ENCODE assay signal across 30 mouse cellular contexts in genomic region chr2:20629156-20629712, GRCm38 (mm10).
DNase-seq lines count a peak whose midpoint lies in the region; ATAC-seq and TF ChIP-seq lines count a peak whose summit lies in the region.
"Had no signal": no experiment of that assay in that cellular context is flagged by ENCODE, and none has a peak within 500 bp of the region (broad histone marks: within the 10 kb centered on the region; RNA-seq: fewer than 3 reads in every experiment).

No protein-coding gene starts in this region.

- H3K4me2 ChIP-seq in limb, embryonic 14.5 days (replicated peaks; ENCODE audit: low read depth, low read length, severe bottlenecking): no peak overlapping the region
- no peak overlapping the region for H3K4me2 ChIP-seq in stomach, embryonic 16.5 days (ENCODE audit: low read depth, low read length)
- no peak overlapping the region for H3K4me2 ChIP-seq in kidney, embryonic 15.5 days
- H3K4me2 ChIP-seq: forebrain, embryonic 13.5 days; heart, embryonic 11.5 days; hindbrain, embryonic 13.5 days; midbrain, embryonic 12.5 days; neural tube, embryonic 12.5 days had no signal

- H3K27ac ChIP-seq in limb, embryonic 14.5 days (replicated peaks; ENCODE audit: low read depth, low read length): no peak overlapping the region
- no peak overlapping the region for H3K27ac ChIP-seq in limb, embryonic 10.5 days
- peak overlapping the region; percentile 31; the same call in 1 of the 2 replicates for H3K27ac ChIP-seq in embryonic fibroblast, embryonic 13.5 days (ENCODE audit: insufficient read depth, low read length)
- H3K27ac ChIP-seq in stomach, embryonic 16.5 days (ENCODE audit: low read length): peak overlapping the region; percentile 79
- H3K27ac ChIP-seq in kidney, embryonic 15.5 days: no peak overlapping the region
- H3K27ac ChIP-seq: forebrain, embryonic 13.5 days; hindbrain, embryonic 13.5 days; liver, embryonic 14.5 days; midbrain, embryonic 12.5 days; neural tube, embryonic 12.5 days had no signal

- H3K27me3 ChIP-seq in limb, embryonic 14.5 days (ENCODE audit: control insufficient read depth, insufficient read depth, low read length): no peaks in the 10 kb centered on the region
- no peaks in the 10 kb centered on the region for H3K27me3 ChIP-seq in limb, embryonic 10.5 days (ENCODE audit: low read depth, poor library complexity, severe bottlenecking)
- no peaks in the 10 kb centered on the region for H3K27me3 ChIP-seq in stomach, embryonic 16.5 days (ENCODE audit: control insufficient read depth, insufficient read depth, low read length)
- no peaks in the 10 kb centered on the region for H3K27me3 ChIP-seq in kidney, embryonic 15.5 days
- H3K27me3 ChIP-seq: forebrain, embryonic 13.5 days; hindbrain, embryonic 13.5 days; midbrain, embryonic 12.5 days; neural tube, embryonic 12.5 days; Patski had no signal

- H3K36me3 ChIP-seq in limb, embryonic 14.5 days (ENCODE audit: control insufficient read depth, insufficient read depth, low read length): no peaks in the 10 kb centered on the region
- no peaks in the 10 kb centered on the region for H3K36me3 ChIP-seq in limb, embryonic 10.5 days
- no peaks in the 10 kb centered on the region for H3K36me3 ChIP-seq in stomach, embryonic 16.5 days (ENCODE audit: control insufficient read depth, insufficient read depth, low read length)
- H3K36me3 ChIP-seq in kidney, embryonic 15.5 days: no peaks in the 10 kb centered on the region
- H3K36me3 ChIP-seq: hindbrain, embryonic 13.5 days; midbrain, embryonic 12.5 days; neural tube, embryonic 12.5 days had no signal

- WGBS in limb, embryonic 14.5 days: 76% methylated on average over 8 of the region's 8 CpGs
- WGBS in limb, embryonic 10.5 days: 90% methylated on average over 8 of the region's 8 CpGs
- WGBS in stomach, embryonic 16.5 days: 60% methylated on average over 8 of the region's 8 CpGs
- 85% methylated on average over 8 of the region's 8 CpGs for WGBS in kidney, embryonic 15.5 days

- TF ChIP-seq POLR2A in limb, embryonic 14.5 days (IDR thresholded peaks at IDR 0.05; ENCODE audit: borderline replicate concordance, extremely low read depth, insufficient read depth, insufficient read length): no peak
- no peak for TF ChIP-seq POLR2A in embryonic fibroblast, embryonic 13.5 days (IDR thresholded peaks at IDR 0.05; ENCODE audit: low read depth, low read length)

- H3K9me3 ChIP-seq in limb, embryonic 14.5 days (ENCODE audit: control insufficient read depth, low read length): no peaks in the 10 kb centered on the region
- no peaks in the 10 kb centered on the region for H3K9me3 ChIP-seq in limb, embryonic 10.5 days (replicated peaks)
- H3K9me3 ChIP-seq in stomach, embryonic 16.5 days (replicated peaks; ENCODE audit: control insufficient read depth, low read length): no peaks in the 10 kb centered on the region
- H3K9me3 ChIP-seq in kidney, embryonic 15.5 days (replicated peaks): no peaks in the 10 kb centered on the region
- H3K9me3 ChIP-seq: forebrain, embryonic 13.5 days; hindbrain, embryonic 13.5 days; midbrain, embryonic 12.5 days; neural tube, embryonic 12.5 days had no signal

- H3K9ac ChIP-seq in limb, embryonic 14.5 days (ENCODE audit: low read depth, low read length, severe bottlenecking): no peak overlapping the region
- H3K9ac ChIP-seq in stomach, embryonic 16.5 days (ENCODE audit: low read length): no peak overlapping the region
- no peak overlapping the region for H3K9ac ChIP-seq in kidney, embryonic 15.5 days
- H3K9ac ChIP-seq: forebrain, embryonic 13.5 days; hindbrain, embryonic 13.5 days; liver, embryonic 14.5 days; midbrain, embryonic 12.5 days; neural tube, embryonic 12.5 days had no signal

- no peak overlapping the region for H3K4me3 ChIP-seq in limb, embryonic 14.5 days (replicated peaks; ENCODE audit: low read length)
- H3K4me3 ChIP-seq in limb, embryonic 10.5 days: no peak overlapping the region
- H3K4me3 ChIP-seq in embryonic fibroblast, embryonic 13.5 days (ENCODE audit: insufficient read depth, low read length): no peak overlapping the region
- H3K4me3 ChIP-seq in stomach, embryonic 16.5 days (replicated peaks; ENCODE audit: low read length): no peak overlapping the region
- no peak overlapping the region for H3K4me3 ChIP-seq in kidney, embryonic 15.5 days (replicated peaks)
- H3K4me3 ChIP-seq: forebrain, embryonic 13.5 days; hindbrain, embryonic 13.5 days; midbrain, embryonic 12.5 days; myocyte; neural tube, embryonic 12.5 days had no signal

- DNase-seq in frontal cortex, postnatal 14 days (ENCODE audit: low spot score in 2 of 2): no peak
- peak; percentile 50 for DNase-seq in limb, embryonic 14.5 days (ENCODE audit: low spot score)
- DNase-seq in limb, embryonic 10.5 days (ENCODE audit: low spot score): no peak
- DNase-seq in spleen, adult 12 weeks (ENCODE audit: low spot score): no peak
- DNase-seq: adrenal gland, postnatal 10 days; cerebellum, adult 8-10 months; cerebellum, postnatal 25 days; gastrocnemius, postnatal 10 days; heart, postnatal 4 days; kidney, adult 2 months; kidney, postnatal 10 days; layer of hippocampus, postnatal 36 days; left cerebral cortex, postnatal 4 days; liver; lung, adult 2 months; right cerebral cortex, postnatal 4 days; thymus, adult 18-20 months; thymus, postnatal 25 days had no signal

- peak; percentile 38; the same call in 1 of the 2 replicates for ATAC-seq in frontal cortex, adult (ENCODE audit: low TSS enrichment)
- ATAC-seq in limb, embryonic 14.5 days (ENCODE audit: low FRiP score, low read depth): peak; percentile 63; the same call in 1 of the 2 replicates
- ATAC-seq in stomach, embryonic 16.5 days (ENCODE audit: insufficient read depth, low FRiP score): peak; percentile 81; the same call in 1 of the 2 replicates
- ATAC-seq in kidney, embryonic 15.5 days (replicated peaks; ENCODE audit: low FRiP score): no peak
- ATAC-seq: forebrain, embryonic 13.5 days; Patski had no signal

- no peak for TF ChIP-seq CTCF in embryonic fibroblast, embryonic 13.5 days (IDR thresholded peaks at IDR 0.05; ENCODE audit: borderline replicate concordance, insufficient read depth, low read length)

- H3K4me1 ChIP-seq in limb, embryonic 14.5 days (ENCODE audit: control insufficient read depth, insufficient read depth, low read length): no peaks in the 10 kb centered on the region
- no peaks in the 10 kb centered on the region for H3K4me1 ChIP-seq in limb, embryonic 10.5 days
- H3K4me1 ChIP-seq in embryonic fibroblast, embryonic 13.5 days (ENCODE audit: control insufficient read depth, insufficient read depth, low read length): peaks cover 6% of the 10 kb centered on the region
- no peaks in the 10 kb centered on the region; the same call in 1 of the 2 replicates for H3K4me1 ChIP-seq in stomach, embryonic 16.5 days (ENCODE audit: control insufficient read depth, insufficient read depth, low read length)
- H3K4me1 ChIP-seq in kidney, embryonic 15.5 days: no peaks in the 10 kb centered on the region
- H3K4me1 ChIP-seq: forebrain, embryonic 13.5 days; hindbrain, embryonic 13.5 days; midbrain, embryonic 12.5 days; neural tube, embryonic 12.5 days had no signal

Comparison
In these comparisons a context has a peak if more than half of its experiments do, and no peak if none do; other contexts are left out.
1. H3K27ac ChIP-seq: peak in embryonic fibroblast, embryonic 13.5 days (single experiment) and stomach, embryonic 16.5 days (single experiment); none in limb, embryonic 14.5 days (single experiment), limb, embryonic 10.5 days (single experiment) and kidney, embryonic 15.5 days (single experiment).